Mouse (Mus musculus): ENCODE data around the gene Krtcap2. TPM values are rescaled to one million over a fixed set of nuclear protein-coding genes. Genes with fewer than 3 reads are reported as not detected.

The Krtcap2 gene
- total and polyA plus RNA-seq, 3 experiments, result 143 to 230 (median 180) TPM

DNA sequence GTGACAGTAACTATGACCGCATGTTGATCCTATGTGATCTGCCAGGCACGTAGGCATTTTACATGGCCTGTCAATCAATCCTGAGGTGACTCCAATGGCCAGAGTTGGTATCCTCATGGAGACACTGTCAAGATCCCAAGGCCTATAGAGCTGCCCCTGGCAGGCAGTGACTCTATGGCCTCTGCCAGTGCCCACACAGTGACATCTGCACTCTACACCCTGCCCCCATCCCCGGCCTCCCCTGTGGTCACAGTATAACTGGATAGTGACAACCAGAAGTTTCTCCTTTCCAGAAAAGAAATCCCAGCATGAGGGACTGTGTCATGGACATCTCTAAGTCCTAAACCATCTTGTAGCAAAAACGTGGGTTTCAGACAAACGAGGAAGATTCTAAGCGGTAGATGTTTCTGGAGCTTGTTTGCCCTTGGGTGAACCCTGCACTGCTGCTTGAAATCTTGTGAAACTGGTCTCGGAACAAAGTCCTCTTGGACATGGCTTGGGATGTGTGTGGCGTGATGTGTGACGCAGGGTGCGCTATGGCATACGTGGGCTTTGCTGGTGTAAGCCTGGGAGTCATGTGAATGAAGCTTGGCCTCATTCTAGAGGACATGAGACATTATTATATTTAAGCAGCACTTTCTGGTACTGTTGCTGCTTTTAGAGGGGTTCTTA is 47.6 kb downstream of the Krtcap2 start:
- peaks cover 10 to 42% of the 10 kb centered on the region in 2 experiments for H3K4me1 ChIP-seq (ENCODE audit: control insufficient read depth in 1 of 2, insufficient read depth in 2 of 2)
- no peak overlapping the region for H3K9ac ChIP-seq (ENCODE audit: insufficient read depth, low read depth)
- TF ChIP-seq MEF2A (IDR thresholded peaks at IDR 0.05; ENCODE audit: borderline replicate concordance, low read depth, low read length) (no peak), ZKSCAN1 (IDR thresholded peaks at IDR 0.05; ENCODE audit: borderline replicate concordance, low read depth, low read length) (no peak), JUND (conservative IDR thresholded peaks at IDR 0.05; ENCODE audit: low read depth, low read length) (no peak), SMC3 (IDR thresholded peaks at IDR 0.05; ENCODE audit: low read depth, low read length) (no peak), USF1 (IDR thresholded peaks at IDR 0.05; ENCODE audit: low read depth, low read length) (no peak), UBTF (IDR thresholded peaks at IDR 0.05; ENCODE audit: low read depth, low read length) (no peak), PAX5 (IDR thresholded peaks at IDR 0.05; ENCODE audit: low read length) (no peak), BHLHE40 (IDR thresholded peaks at IDR 0.05; ENCODE audit: low read depth, low read length) (no peak), POLR2AphosphoS2 (IDR thresholded peaks at IDR 0.05; ENCODE audit: low read depth, low read length) (no peak), NRF1 (IDR thresholded peaks at IDR 0.05; ENCODE audit: low read depth, low read length) (no peak)
- no peaks in the 10 kb centered on the region for H3K27me3 ChIP-seq (replicated peaks)
- no peak for DNase-seq (ENCODE audit: extremely low read depth)
- no peak overlapping the region for H3K4me2 ChIP-seq (ENCODE audit: insufficient read depth, low read depth, poor library complexity, severe bottlenecking)
- dilution Hi-C loops (cut with MboI; ENCODE audit: extremely low pct_ligation_motif_present, extremely low pct_unique_long_range_greater_than_20kb, low sequenced_read_pairs), result no loop called here
- no peak overlapping the region for H3K4me3 ChIP-seq (replicated peaks in 1 of 3; ENCODE audit: low read depth in 2 of 3, low read length in 2 of 3, poor library complexity in 1 of 3)
- no peaks in the 10 kb centered on the region for H3K36me3 ChIP-seq (replicated peaks in 1 of 2; ENCODE audit: control insufficient read depth in 1 of 2, insufficient read depth in 1 of 2, low read length in 1 of 2)
- no peaks in the 10 kb centered on the region for H3K9me3 ChIP-seq (replicated peaks; ENCODE audit: low read length)
- in situ Hi-C loops (cut with MboI; ENCODE audit: low pct_ligation_motif_present, low pct_unique_long_range_greater_than_20kb, low sequenced_read_pairs), result no loop called here
- no peaks in the 10 kb centered on the region for H3K79me2 ChIP-seq (replicated peaks; ENCODE audit: control insufficient read depth, extremely low read depth, insufficient read depth, poor library complexity, severe bottlenecking)
- H3K27ac ChIP-seq (ENCODE audit: insufficient read depth, low read depth), result no peak overlapping the region

DNA sequence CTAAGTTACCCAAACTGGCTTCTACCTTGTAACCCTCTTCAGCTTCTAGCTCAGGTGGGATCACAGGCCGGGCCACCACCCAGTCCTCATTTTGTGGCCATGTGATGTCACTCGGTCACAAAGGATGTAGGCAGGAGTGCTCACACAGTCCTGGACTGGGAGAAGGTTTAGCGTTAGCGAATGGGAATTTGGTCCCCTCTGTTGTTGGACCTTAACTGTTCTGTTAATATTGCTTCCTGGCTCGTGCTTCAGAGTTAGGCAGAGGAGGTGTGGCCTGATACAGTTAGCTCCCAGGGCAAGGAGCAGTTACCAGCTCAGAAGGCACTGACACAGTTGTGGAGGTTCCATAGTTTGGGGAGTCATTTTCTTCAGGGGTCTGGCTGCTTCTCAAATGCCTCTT is 48.4 kb downstream of the Krtcap2 start:
- no peaks in the 10 kb centered on the region for H3K36me3 ChIP-seq (replicated peaks in 1 of 2; ENCODE audit: control insufficient read depth in 1 of 2, insufficient read depth in 1 of 2, low read length in 1 of 2)
- H3K27ac ChIP-seq (ENCODE audit: insufficient read depth, low read depth), result no peak overlapping the region
- no peak for DNase-seq (ENCODE audit: extremely low read depth)
- H3K4me1 ChIP-seq (ENCODE audit: control insufficient read depth in 1 of 2, insufficient read depth in 2 of 2), result peaks cover 7 to 34% of the 10 kb centered on the region in 2 experiments
- in situ Hi-C loops (cut with MboI; ENCODE audit: low pct_ligation_motif_present, low pct_unique_long_range_greater_than_20kb, low sequenced_read_pairs) (no loop called here), dilution Hi-C loops (cut with MboI; ENCODE audit: extremely low pct_ligation_motif_present, extremely low pct_unique_long_range_greater_than_20kb, low sequenced_read_pairs) (no loop called here)
- H3K9me3 ChIP-seq (replicated peaks; ENCODE audit: low read length), result no peaks in the 10 kb centered on the region
- no peak overlapping the region for H3K4me2 ChIP-seq (ENCODE audit: insufficient read depth, low read depth, poor library complexity, severe bottlenecking)
- no peaks in the 10 kb centered on the region for H3K27me3 ChIP-seq (replicated peaks)
- TF ChIP-seq ZMIZ1 (IDR thresholded peaks at IDR 0.05; ENCODE audit: low read depth, low read length), result no peak
- no peak for TF ChIP-seq JUN (IDR thresholded peaks at IDR 0.05; ENCODE audit: insufficient read depth, low read depth, low read length)
- TF ChIP-seq ETS1 (conservative IDR thresholded peaks at IDR 0.05; ENCODE audit: low read depth, low read length), result no peak
- no peak for TF ChIP-seq KAT2A (IDR thresholded peaks at IDR 0.05; ENCODE audit: insufficient replicate concordance, low read length)
- TF ChIP-seq SIN3A (IDR thresholded peaks at IDR 0.05; ENCODE audit: low read length), result no peak
- TF ChIP-seq CHD1 (IDR thresholded peaks at IDR 0.05; ENCODE audit: low read depth, low read length), result no peak
- TF ChIP-seq BHLHE40 (IDR thresholded peaks at IDR 0.05; ENCODE audit: low read depth, low read length), result no peak
- no peaks in the 10 kb centered on the region for H3K79me2 ChIP-seq (replicated peaks; ENCODE audit: control insufficient read depth, extremely low read depth, insufficient read depth, poor library complexity, severe bottlenecking)
- H3K9ac ChIP-seq (ENCODE audit: insufficient read depth, low read depth), result no peak overlapping the region
- H3K4me3 ChIP-seq (replicated peaks in 1 of 3; ENCODE audit: low read depth in 2 of 3, low read length in 2 of 3, poor library complexity in 1 of 3), result no peak overlapping the region

Data from CH12.LX (cell line).